Mouse (Mus musculus): ENCODE data around the gene Thada. TPM values are rescaled to one million over a fixed set of nuclear protein-coding genes. Genes with fewer than 3 reads are reported as not detected.

The Thada gene
- polyA plus RNA-seq, 1 experiment from 2014 or later = 1.3 TPM

GRCm38 (mm10) chr17:84251426-84251825 lies 214.6 kb downstream of the Thada start:
- Histone ChIP-seq H3K9me3 (ENCODE audit: control insufficient read depth) (no peaks in the 10 kb centered on the region), H3K4me1 (replicated peaks; ENCODE audit: control insufficient read depth, insufficient read depth, low read length) (no peaks in the 10 kb centered on the region), H3K27me3 (replicated peaks; ENCODE audit: control insufficient read depth, insufficient read depth, low read length) (no peaks in the 10 kb centered on the region), H3K4me2 (replicated peaks; ENCODE audit: low read depth) (no peak overlapping the region), H3K9ac (ENCODE audit: low read depth, low read length) (no peak overlapping the region), H3K36me3 (ENCODE audit: control insufficient read depth, insufficient read depth) (no peaks in the 10 kb centered on the region), H3K27ac (ENCODE audit: low read depth, low read length) (no peak overlapping the region), H3K4me3 (ENCODE audit: low read depth, low read length) (no peak overlapping the region)
- WGBS = 64% methylated on average over 3 of the region's 3 CpGs
- no peak for TF ChIP-seq CTCF (IDR thresholded peaks at IDR 0.05; ENCODE audit: low read depth)
- ATAC-seq = no peak

GRCm38 (mm10) chr17:84244182-84244920 lies 221.7 kb downstream of the Thada start:
- Histone ChIP-seq H3K27ac (ENCODE audit: low read depth, low read length) (no peak overlapping the region), H3K4me2 (replicated peaks; ENCODE audit: low read depth) (no peak overlapping the region), H3K9me3 (ENCODE audit: control insufficient read depth) (no peaks in the 10 kb centered on the region), H3K9ac (ENCODE audit: low read depth, low read length) (no peak overlapping the region), H3K4me3 (ENCODE audit: low read depth, low read length) (no peak overlapping the region), H3K36me3 (ENCODE audit: control insufficient read depth, insufficient read depth) (no peaks in the 10 kb centered on the region; the same call in 1 of the 2 replicates), H3K4me1 (replicated peaks; ENCODE audit: control insufficient read depth, insufficient read depth, low read length) (no peaks in the 10 kb centered on the region), H3K27me3 (replicated peaks; ENCODE audit: control insufficient read depth, insufficient read depth, low read length) (no peaks in the 10 kb centered on the region)
- peak; percentile 45; the same call in 1 of the 2 replicates for ATAC-seq
- TF ChIP-seq CTCF (IDR thresholded peaks at IDR 0.05; ENCODE audit: low read depth) = no peak
- 64% methylated on average over 18 of the region's 18 CpGs for WGBS

GRCm38 (mm10) chr17:84243759-84244158 lies 222.2 kb downstream of the Thada start:
- H3K27me3 ChIP-seq (replicated peaks; ENCODE audit: control insufficient read depth, insufficient read depth, low read length) = no peaks in the 10 kb centered on the region
- no peak for ATAC-seq
- H3K4me2 ChIP-seq (replicated peaks; ENCODE audit: low read depth) = no peak overlapping the region
- 67% methylated on average over 6 of the region's 6 CpGs for WGBS
- H3K9me3 ChIP-seq (ENCODE audit: control insufficient read depth) = no peaks in the 10 kb centered on the region
- no peak overlapping the region for H3K27ac ChIP-seq (ENCODE audit: low read depth, low read length)
- H3K4me1 ChIP-seq (replicated peaks; ENCODE audit: control insufficient read depth, insufficient read depth, low read length) = no peaks in the 10 kb centered on the region
- H3K4me3 ChIP-seq (ENCODE audit: low read depth, low read length) = no peak overlapping the region
- TF ChIP-seq CTCF (IDR thresholded peaks at IDR 0.05; ENCODE audit: low read depth) = no peak
- H3K9ac ChIP-seq (ENCODE audit: low read depth, low read length) = no peak overlapping the region
- H3K36me3 ChIP-seq (ENCODE audit: control insufficient read depth, insufficient read depth) = no peaks in the 10 kb centered on the region; the same call in 1 of the 2 replicates

- TF ChIP-seq CTCF (IDR thresholded peaks at IDR 0.05; ENCODE audit: low read depth) = peak; percentile 40; the same call in 1 of the 2 replicates
- H3K4me2 ChIP-seq (replicated peaks; ENCODE audit: low read depth) = no peak overlapping the region
- no peak overlapping the region for H3K9ac ChIP-seq (ENCODE audit: low read depth, low read length)
- H3K9me3 ChIP-seq (ENCODE audit: control insufficient read depth) = no peaks in the 10 kb centered on the region
- ATAC-seq = no peak
- H3K27ac ChIP-seq (ENCODE audit: low read depth, low read length) = no peak overlapping the region
- no peaks in the 10 kb centered on the region for H3K27me3 ChIP-seq (replicated peaks; ENCODE audit: control insufficient read depth, insufficient read depth, low read length)
- H3K4me3 ChIP-seq (ENCODE audit: low read depth, low read length) = no peak overlapping the region
- H3K36me3 ChIP-seq (ENCODE audit: control insufficient read depth, insufficient read depth) = no peaks in the 10 kb centered on the region; the same call in 1 of the 2 replicates
- H3K4me1 ChIP-seq (replicated peaks; ENCODE audit: control insufficient read depth, insufficient read depth, low read length) = no peaks in the 10 kb centered on the region
- whole genome bisulfite sequencing = over 99% methylated on average over 6 of the region's 6 CpGs
Measured at GRCm38 (mm10) chr17:84241308-84241957, 224.6 kb downstream of the Thada start.

- peak; percentile 55 for ATAC-seq
- Histone ChIP-seq H3K27me3 (replicated peaks; ENCODE audit: control insufficient read depth, insufficient read depth, low read length) (no peaks in the 10 kb centered on the region), H3K4me3 (ENCODE audit: low read depth, low read length) (no peak overlapping the region), H3K4me1 (replicated peaks; ENCODE audit: control insufficient read depth, insufficient read depth, low read length) (no peaks in the 10 kb centered on the region), H3K36me3 (ENCODE audit: control insufficient read depth, insufficient read depth) (no peaks in the 10 kb centered on the region; the same call in 1 of the 2 replicates), H3K9me3 (ENCODE audit: control insufficient read depth) (no peaks in the 10 kb centered on the region), H3K4me2 (replicated peaks; ENCODE audit: low read depth) (no peak overlapping the region), H3K9ac (ENCODE audit: low read depth, low read length) (no peak overlapping the region), H3K27ac (ENCODE audit: low read depth, low read length) (no peak overlapping the region)
- TF ChIP-seq CTCF (IDR thresholded peaks at IDR 0.05; ENCODE audit: low read depth) = no peak
- 52% methylated on average over 2 of the region's 2 CpGs for WGBS
Measured at GRCm38 (mm10) chr17:84239679-84240292, 226.2 kb downstream of the Thada start.

GRCm38 (mm10) chr17:84238174-84238573 lies 227.8 kb downstream of the Thada start:
- WGBS = 59% methylated on average over 1 of the region's 1 CpGs
- Histone ChIP-seq H3K9me3 (ENCODE audit: control insufficient read depth) (no peaks in the 10 kb centered on the region), H3K4me3 (ENCODE audit: low read depth, low read length) (no peak overlapping the region), H3K9ac (ENCODE audit: low read depth, low read length) (no peak overlapping the region), H3K4me2 (replicated peaks; ENCODE audit: low read depth) (no peak overlapping the region), H3K4me1 (replicated peaks; ENCODE audit: control insufficient read depth, insufficient read depth, low read length) (no peaks in the 10 kb centered on the region), H3K36me3 (ENCODE audit: control insufficient read depth, insufficient read depth) (no peaks in the 10 kb centered on the region), H3K27me3 (replicated peaks; ENCODE audit: control insufficient read depth, insufficient read depth, low read length) (no peaks in the 10 kb centered on the region), H3K27ac (ENCODE audit: low read depth, low read length) (no peak overlapping the region)
- TF ChIP-seq CTCF (IDR thresholded peaks at IDR 0.05; ENCODE audit: low read depth) = no peak
- no peak for ATAC-seq
